Mouse (Mus musculus) erythroblast, embryonic 14.5 days (primary cell): ENCODE data around the gene Rhoh.

Source experiments
- GATA1 ChIP-seq: IDR thresholded peaks from 2 replicates; pipeline ENCODE4 v1.6.1; 2012; ENCODE audit warnings: low read length, inconsistent platforms, mixed read lengths
- TAL1 ChIP-seq: IDR thresholded peaks from 3 replicates; pipeline ENCODE4 v1.6.1; 2012; ENCODE audit warnings: low read length, inconsistent platforms, mixed read lengths

DNA sequence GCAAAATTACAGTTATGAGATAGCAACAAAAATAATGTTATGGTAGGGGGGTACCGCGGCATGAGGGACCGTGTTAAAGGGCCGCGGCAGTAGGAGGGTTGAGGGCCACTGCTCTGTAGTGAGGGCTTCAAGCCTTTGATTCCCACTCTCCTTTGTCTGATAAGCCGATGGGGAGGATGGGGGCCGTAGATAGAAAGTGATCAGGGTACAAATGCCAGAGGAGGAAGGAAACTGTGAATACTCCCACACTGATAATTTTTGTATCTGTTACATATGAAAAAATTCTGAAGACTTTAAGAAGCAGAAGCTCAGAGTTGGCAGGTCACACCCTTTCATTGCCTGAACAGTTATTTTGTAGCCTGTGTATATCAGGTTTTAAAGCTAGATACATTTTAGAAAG, 18.1 kb upstream of the Rhoh start:
- TF ChIP-seq TAL1, result no peak
- TF ChIP-seq GATA1, result no peak
